Mouse (Mus musculus): ENCODE measurements around the gene Pih1d1. TPM values are rescaled to one million over a fixed set of nuclear protein-coding genes. Genes with fewer than 3 reads are reported as not detected.

Gene Pih1d1
- polyA plus RNA-seq, 1 experiment from 2014 or later, result 91.0 TPM

MicroRNAs encoded within 50 kb of the gene (microRNA counts, 519-probe panel; counts per million panel counts)
- microRNA mmu-miR-150, result 3,086 counts per million, percentile 69 among the panel's probes with 10 or more counts

Small RNA genes lying within 50 kb of the gene (microRNA-seq; reads per million reads assigned to microRNA genes)
- gene Mir150 (12.7 reads per million, percentile 24 among the genes with 10 or more reads in this experiment), gene Mir5121 (11.9 reads per million, percentile 23 among the genes with 10 or more reads in this experiment), gene Mir7055 (not detected)

Other genes with a start within 250 kb of the Pih1d1 start
- 103 and 107 TPM in 2 replicates for gene Ap2a1, start 224.8 kb upstream of the Pih1d1 start, polyA plus RNA-seq (2016; fragmentation: Nextera tagmentation; extraction: Ambion mirVana)
- gene Tsks, start 211.1 kb upstream of the Pih1d1 start, polyA plus RNA-seq (2016; fragmentation: Nextera tagmentation; extraction: Ambion mirVana), result not detected in 2 replicates
- 42.8 and 44.2 TPM in 2 replicates for gene Cpt1c, start 179.5 kb upstream of the Pih1d1 start, polyA plus RNA-seq (2016; fragmentation: Nextera tagmentation; extraction: Ambion mirVana)
- gene Prmt1, start 167.7 kb upstream of the Pih1d1 start, polyA plus RNA-seq (2016; fragmentation: Nextera tagmentation; extraction: Ambion mirVana), result 551 and 566 TPM in 2 replicates
- 62.7 and 74.3 TPM in 2 replicates for gene Irf3, start 156.7 kb upstream of the Pih1d1 start, polyA plus RNA-seq (2016; fragmentation: Nextera tagmentation; extraction: Ambion mirVana)
- 46.7 and 46.8 TPM in 2 replicates for gene Bcl2l12, start 155.6 kb upstream of the Pih1d1 start, polyA plus RNA-seq (2016; fragmentation: Nextera tagmentation; extraction: Ambion mirVana)
- gene Scaf1, start 137.9 kb upstream of the Pih1d1 start, polyA plus RNA-seq (2016; fragmentation: Nextera tagmentation; extraction: Ambion mirVana), result 50.6 and 52.4 TPM in 2 replicates
- 22.6 and 23.2 TPM in 2 replicates for gene Rras, start 136.3 kb upstream of the Pih1d1 start, polyA plus RNA-seq (2016; fragmentation: Nextera tagmentation; extraction: Ambion mirVana)
- 10.9 and 14.0 TPM in 2 replicates for gene Prr12, start 101.4 kb upstream of the Pih1d1 start, polyA plus RNA-seq (2016; fragmentation: Nextera tagmentation; extraction: Ambion mirVana)
- 55.9 and 60.0 TPM in 2 replicates for gene Nosip, start 91.9 kb upstream of the Pih1d1 start, polyA plus RNA-seq (2016; fragmentation: Nextera tagmentation; extraction: Ambion mirVana)
- 17.8 and 18.0 TPM in 2 replicates for gene Prrg2, start 91.6 kb upstream of the Pih1d1 start, polyA plus RNA-seq (2016; fragmentation: Nextera tagmentation; extraction: Ambion mirVana)
- gene Rcn3, start 62.1 kb upstream of the Pih1d1 start, polyA plus RNA-seq (2016; fragmentation: Nextera tagmentation; extraction: Ambion mirVana), result 177 and 180 TPM in 2 replicates
- 20.2 and 21.0 TPM in 2 replicates for gene Fcgrt, start 50.5 kb upstream of the Pih1d1 start, polyA plus RNA-seq (2016; fragmentation: Nextera tagmentation; extraction: Ambion mirVana)
- 982 and 1,135 TPM in 2 replicates for gene Rps11, start 29.9 kb upstream of the Pih1d1 start, polyA plus RNA-seq (2016; fragmentation: Nextera tagmentation; extraction: Ambion mirVana)
- 977 and 1,019 TPM in 2 replicates for gene Rpl13a, start 25.5 kb upstream of the Pih1d1 start, polyA plus RNA-seq (2016; fragmentation: Nextera tagmentation; extraction: Ambion mirVana)
- 0.31 TPM in 1 of 2 replicates, not detected in the other for gene Gm45713, start 18.1 kb upstream of the Pih1d1 start, polyA plus RNA-seq (2016; fragmentation: Nextera tagmentation; extraction: Ambion mirVana)
- 0.52 and 1.6 TPM in 2 replicates for gene Flt3l, start 17.9 kb upstream of the Pih1d1 start, polyA plus RNA-seq (2016; fragmentation: Nextera tagmentation; extraction: Ambion mirVana)
- 33.4 and 39.8 TPM in 2 replicates for gene Aldh16a1, start 281 bp downstream of the Pih1d1 start, polyA plus RNA-seq (2016; fragmentation: Nextera tagmentation; extraction: Ambion mirVana)
- gene Slc17a7, start 9.6 kb downstream of the Pih1d1 start, polyA plus RNA-seq (2016; fragmentation: Nextera tagmentation; extraction: Ambion mirVana), result 1.1 and 1.2 TPM in 2 replicates
- not detected in 2 replicates for gene Gfy, start 25.3 kb downstream of the Pih1d1 start, polyA plus RNA-seq (2016; fragmentation: Nextera tagmentation; extraction: Ambion mirVana)
- gene Pth2, start 26.7 kb downstream of the Pih1d1 start, polyA plus RNA-seq (2016; fragmentation: Nextera tagmentation; extraction: Ambion mirVana), result not detected in 2 replicates
- 0.46 and 0.48 TPM in 2 replicates for gene Ccdc155, start 50.6 kb downstream of the Pih1d1 start, polyA plus RNA-seq (2016; fragmentation: Nextera tagmentation; extraction: Ambion mirVana)
- gene Dkkl1, start 57.8 kb downstream of the Pih1d1 start, polyA plus RNA-seq (2016; fragmentation: Nextera tagmentation; extraction: Ambion mirVana), result 3.0 and 3.4 TPM in 2 replicates
- 185 and 208 TPM in 2 replicates for gene Tead2, start 61.5 kb downstream of the Pih1d1 start, polyA plus RNA-seq (2016; fragmentation: Nextera tagmentation; extraction: Ambion mirVana)
- 1.3 and 1.5 TPM in 2 replicates for gene Cd37, start 84.8 kb downstream of the Pih1d1 start, polyA plus RNA-seq (2016; fragmentation: Nextera tagmentation; extraction: Ambion mirVana)
- 0.10 and 0.28 TPM in 2 replicates for gene Slc6a16, start 86.8 kb downstream of the Pih1d1 start, polyA plus RNA-seq (2016; fragmentation: Nextera tagmentation; extraction: Ambion mirVana)
- gene Slc6a21, start 123.2 kb downstream of the Pih1d1 start, polyA plus RNA-seq (2016; fragmentation: Nextera tagmentation; extraction: Ambion mirVana), result not detected in 2 replicates
- gene Trpm4, start 179.5 kb downstream of the Pih1d1 start, polyA plus RNA-seq (2016; fragmentation: Nextera tagmentation; extraction: Ambion mirVana), result 11.5 and 14.7 TPM in 2 replicates
- 0.65 and 0.68 TPM in 2 replicates for gene Hrc, start 181.0 kb downstream of the Pih1d1 start, polyA plus RNA-seq (2016; fragmentation: Nextera tagmentation; extraction: Ambion mirVana)
- 15.6 and 16.2 TPM in 2 replicates for gene Ppfia3, start 212.7 kb downstream of the Pih1d1 start, polyA plus RNA-seq (2016; fragmentation: Nextera tagmentation; extraction: Ambion mirVana)
- gene Lin7b, start 216.3 kb downstream of the Pih1d1 start, polyA plus RNA-seq (2016; fragmentation: Nextera tagmentation; extraction: Ambion mirVana), result 2.9 and 3.8 TPM in 2 replicates
- gene Snrnp70, start 241.4 kb downstream of the Pih1d1 start, polyA plus RNA-seq (2016; fragmentation: Nextera tagmentation; extraction: Ambion mirVana), result 285 and 300 TPM in 2 replicates

Measured in hindbrain, embryonic 12.5 days (tissue).